Mouse (Mus musculus): ENCODE measurements around the gene Ear14.
"Not testable (repeated sequence)": the region's sequence is repeated elsewhere in the genome, so short reads cannot be mapped to it uniquely, and the experiment has no call there.

Ear14 gene

DNA sequence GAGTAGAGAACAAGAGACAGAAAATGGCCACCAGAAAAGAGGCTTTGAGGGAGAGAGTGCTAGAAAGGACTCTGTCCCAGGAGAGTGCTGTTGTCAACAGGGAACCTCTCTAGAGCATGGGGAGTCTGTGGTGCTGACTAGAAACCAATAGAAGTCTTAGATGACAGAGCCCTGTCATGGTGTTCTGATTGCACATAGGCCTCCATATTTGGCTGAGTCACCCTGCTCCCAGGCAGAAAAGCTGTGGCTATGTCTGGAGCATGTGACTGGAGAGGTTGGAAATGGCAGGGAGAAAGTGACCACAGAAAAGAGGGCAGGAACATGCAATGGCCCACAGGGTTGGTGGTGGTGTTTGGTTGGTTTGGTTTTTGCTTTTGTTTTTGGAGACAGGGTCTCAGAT, 49.0 kb downstream of the Ear14 start:
- in situ Hi-C loops (cut with MboI, MseI): not testable (repeated sequence)

- in situ Hi-C loops (cut with MboI, MseI): no loop called here
Measured at GRCm38 (mm10) chr14:51253569-51253968, 50.4 kb downstream of the Ear14 start.

Data from T-helper 2 cell (primary cell).